Mouse (Mus musculus) CD8-positive naive resting alpha-beta T cell, adult 57 days (primary cell): ENCODE results near the gene Oxct2b. TPM values are rescaled to one million over a fixed set of nuclear protein-coding genes. Genes with fewer than 3 reads are reported as not detected.

Experiments used
- total RNA-seq: library from RNA; stranded (reverse); gene quantifications from one replicate; pipeline ENCODE4 v1.2.4, GENCODE M21; 2023

Gene Oxct2b
- total RNA-seq: not detected

GRCm38 (mm10) chr4:123116011-123116410 is at the start of gene Oxct2b:
TSS of gene Oxct2b (plus strand) at chr4:123116266.

GRCm38 (mm10) chr4:123104651-123105450 is 11.2 kb upstream of the Oxct2b start, which contains the start of gene Bmp8b:
TSS of gene Bmp8b (plus strand) at chr4:123105165.

GRCm38 (mm10) chr4:123139513-123140154 is 23.6 kb downstream of the Oxct2b start, which contains the start of gene Ppie:
TSS of gene Ppie (minus strand) at chr4:123139951.

Other genes with a start within 250 kb of the Oxct2b start
- 369 TPM for gene Cap1, start 230.2 kb upstream of the Oxct2b start, total RNA-seq
- gene Mfsd2a, start 155.1 kb upstream of the Oxct2b start, total RNA-seq: 0.64 TPM
- gene Mycl, start 120.6 kb upstream of the Oxct2b start, total RNA-seq: 1.9 TPM
- 21.4 TPM for gene Trit1, start 99.7 kb upstream of the Oxct2b start, total RNA-seq
- not detected for gene Bmp8b, start 11.1 kb upstream of the Oxct2b start, total RNA-seq
- gene Ppie, start 23.7 kb downstream of the Oxct2b start, total RNA-seq: 55.5 TPM
- gene Hpcal4, start 67.0 kb downstream of the Oxct2b start, total RNA-seq: 1.6 TPM
- not detected for gene Nt5c1a, start 85.2 kb downstream of the Oxct2b start, total RNA-seq
- not detected for gene Heyl, start 117.3 kb downstream of the Oxct2b start, total RNA-seq
- 73.9 TPM for gene Pabpc4, start 146.1 kb downstream of the Oxct2b start, total RNA-seq
- gene Oxct2a, start 207.4 kb downstream of the Oxct2b start, total RNA-seq: not detected
- 0.34 TPM for gene Bmp8a, start 227.0 kb downstream of the Oxct2b start, total RNA-seq